Mouse (Mus musculus) cortical plate, adult 2 months (tissue): ENCODE measurements around the gene Tgm1. TPM values are rescaled to one million over a fixed set of nuclear protein-coding genes. Genes with fewer than 3 reads are reported as not detected.

ENCODE experiments used
- H3K27ac ChIP-seq: fragments of 200-500 bp; 2 replicates; pipeline ENCODE4 v1.5.1; 2012; ENCODE audit warnings: low read length, control low read depth, inconsistent platforms; ENCODE audit not compliant: insufficient read depth
- H3K4me1 ChIP-seq: fragments of 200-500 bp; 2 replicates; pipeline ENCODE4 v1.6.1; 2011; ENCODE audit warnings: low read length; ENCODE audit not compliant: control insufficient read depth, insufficient read depth
- H3K4me3 ChIP-seq: fragments of 200-500 bp; 2 replicates; pipeline ENCODE4 v1.5.1; 2011; ENCODE audit warnings: mild to moderate bottlenecking, low read length, control low read depth; ENCODE audit not compliant: insufficient read depth
- CTCF ChIP-seq: fragments of 200-500 bp; IDR thresholded peaks from 2 replicates; pipeline ENCODE4 v1.5.1; 2011; ENCODE audit warnings: mild to moderate bottlenecking, control low read depth, low read length; ENCODE audit not compliant: insufficient read depth; ENCODE audit errors: extremely low read depth
- POLR2A ChIP-seq: fragments of 200-500 bp; IDR thresholded peaks from 2 replicates; pipeline ENCODE4 v1.6.1; 2011; ENCODE audit warnings: mild to moderate bottlenecking, low read length, control low read depth; ENCODE audit not compliant: insufficient read depth; ENCODE audit errors: extremely low read depth
- polyA plus RNA-seq: library from polyadenylated mRNA; depleted of rRNA; stranded (reverse); fragments of >200 nt; gene quantifications from 2 replicates; pipeline ENCODE4 v1.2.3, GENCODE M21; 2012

The Tgm1 gene
- polyA plus RNA-seq, 1 experiment = 0.08 TPM

GRCm38 (mm10) chr14:55697226-55697625 is 16.5 kb downstream of the Tgm1 start:
- Histone ChIP-seq H3K27ac (no peak overlapping the region), H3K4me1 (no peaks in the 10 kb centered on the region; the same call in 1 of the 2 replicates), H3K4me3 (no peak overlapping the region)
- no peak for TF ChIP-seq CTCF
- TF ChIP-seq POLR2A = no peak

- no peak for TF ChIP-seq CTCF
- TF ChIP-seq POLR2A = no peak
- no peak overlapping the region for H3K4me3 ChIP-seq
- H3K4me1 ChIP-seq = no peaks in the 10 kb centered on the region; the same call in 1 of the 2 replicates
- no peak overlapping the region for H3K27ac ChIP-seq
Observed at GRCm38 (mm10) chr14:55689433-55689832, 24.3 kb downstream of the Tgm1 start.

- H3K4me1 ChIP-seq = no peaks in the 10 kb centered on the region
- TF ChIP-seq CTCF (no peak), POLR2A (no peak)
- H3K4me3 ChIP-seq = peak overlapping the region; percentile 48
- no peak overlapping the region for H3K27ac ChIP-seq
Observed at GRCm38 (mm10) chr14:55682118-55682493, 31.6 kb downstream of the Tgm1 start.

GRCm38 (mm10) chr14:55681160-55682117 is 32.3 kb downstream of the Tgm1 start, which contains the start of gene Tinf2:
Tinf2 (minus strand) TSS chr14:55681820.
- H3K4me3 ChIP-seq = peak within 1 kb of the TSS; percentile 48
- H3K27ac ChIP-seq = no peak within 1 kb of the TSS
- no peak for TF ChIP-seq POLR2A
- peak; percentile 74 for TF ChIP-seq CTCF
- H3K4me1 ChIP-seq = no peaks in the 10 kb centered on the region

GRCm38 (mm10) chr14:55677615-55678014 is 36.1 kb downstream of the Tgm1 start:
- TF ChIP-seq CTCF (no peak), POLR2A (no peak)
- H3K4me1 ChIP-seq = 0 out of 2 replicates have a peak, but pooled peaks cover 2% of the 10 kb centered on the region
- no peak overlapping the region for H3K27ac ChIP-seq
- H3K4me3 ChIP-seq = no peak overlapping the region

GRCm38 (mm10) chr14:55672741-55673060 is 41.0 kb downstream of the Tgm1 start:
- Histone ChIP-seq H3K4me3 (peak overlapping the region; percentile 69; the same call in 1 of the 2 replicates), H3K27ac (no peak overlapping the region), H3K4me1 (0 out of 2 replicates have a peak, but pooled peaks cover 4% of the 10 kb centered on the region)
- TF ChIP-seq POLR2A = no peak
- no peak for TF ChIP-seq CTCF

- peak within 1 kb of the TSS; percentile 72; the same call in 1 of the 2 replicates for H3K27ac ChIP-seq
- 0 out of 2 replicates have a peak, but pooled peaks cover 4% of the 10 kb centered on the region for H3K4me1 ChIP-seq
- H3K4me3 ChIP-seq = peak within 1 kb of the TSS; percentile 69
- TF ChIP-seq POLR2A (peak; percentile 70), CTCF (no peak)
Observed at GRCm38 (mm10) chr14:55671833-55672740, 41.6 kb downstream of the Tgm1 start, which contains the start of the genes Gmpr2 and Nedd8. Gmpr2 (plus strand) TSS chr14:55671941. Nedd8 (minus strand) TSS chr14:55672124.

GRCm38 (mm10) chr14:55671486-55671832 is 42.3 kb downstream of the Tgm1 start:
- Histone ChIP-seq H3K27ac (0 out of 2 replicates have a peak overlapping the region, but pooled peaks have one; percentile 72), H3K4me3 (peak overlapping the region; percentile 69), H3K4me1 (0 out of 2 replicates have a peak, but pooled peaks cover 4% of the 10 kb centered on the region)
- TF ChIP-seq POLR2A (no peak), CTCF (no peak)

- no peaks in the 10 kb centered on the region for H3K4me1 ChIP-seq
- H3K27ac ChIP-seq = no peak overlapping the region
Observed at GRCm38 (mm10) chr14:55660636-55661035, 53.1 kb downstream of the Tgm1 start.

More at GRCm38 (mm10) chr14:55660636-55661035, 53.1 kb downstream of the Tgm1 start:
- TF ChIP-seq CTCF (no peak), POLR2A (no peak)
- H3K4me3 ChIP-seq = no peak overlapping the region; the same call in 1 of the 2 replicates
